Mouse (Mus musculus): ENCODE measurements around the gene Mtmr4. TPM values are rescaled to one million over a fixed set of nuclear protein-coding genes. Genes with fewer than 3 reads are reported as not detected.

Gene Mtmr4
- 14.3 and 17.7 TPM in 2 replicates for polyA plus RNA-seq (2014; fragmentation: Nextera tagmentation; extraction: Ambion mirVana)

DNA sequence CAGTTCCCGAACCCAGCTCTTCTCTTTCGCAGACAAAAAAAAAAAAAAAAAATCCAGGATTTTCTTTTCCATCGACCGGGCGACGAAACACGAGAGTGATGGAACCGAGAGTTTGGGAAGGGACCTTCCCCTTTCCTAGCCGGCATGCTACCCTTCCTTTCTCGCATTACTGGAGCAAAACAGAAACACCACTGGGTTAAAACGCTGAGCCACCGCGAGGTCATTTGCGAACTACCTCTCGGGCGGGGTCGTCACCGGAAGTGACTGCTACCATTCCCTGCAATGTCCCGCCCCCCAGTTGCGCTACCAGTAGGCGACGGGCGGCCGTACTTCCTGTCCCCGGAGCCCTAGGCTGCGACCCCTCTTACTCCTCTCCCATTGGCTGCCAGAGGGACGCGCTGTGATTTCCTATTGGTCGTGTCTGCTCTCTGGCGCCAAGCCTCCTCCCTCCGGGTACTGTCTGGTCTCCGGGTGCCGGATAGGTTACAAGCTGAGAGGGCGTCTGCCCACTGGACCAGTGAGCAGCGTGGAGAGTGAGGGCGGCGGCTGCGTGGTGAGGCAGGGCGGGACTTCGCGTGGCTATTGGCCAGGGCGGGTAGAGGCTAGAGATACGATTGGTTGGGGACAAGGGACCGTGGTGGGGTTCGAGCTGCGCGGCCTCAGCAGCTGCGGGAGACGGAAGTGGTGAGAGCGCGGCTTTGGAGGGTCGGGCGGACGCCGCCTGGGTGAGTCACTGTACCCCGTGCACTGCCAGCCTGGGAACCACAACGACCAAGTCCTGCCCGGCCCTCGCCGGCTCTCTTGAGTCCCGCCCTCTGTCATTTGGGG lies at the start of gene Mtmr4:
TSS of gene Mtmr4 (plus strand) at position 637 of the 828 bp plus-strand sequence.
- peaks cover 12% of the 10 kb centered on the region for H3K36me3 ChIP-seq (ENCODE audit: control insufficient read depth, insufficient read depth, low read length)
- H3K4me3 ChIP-seq (ENCODE audit: control insufficient read depth in 1 of 2, insufficient read depth in 1 of 2, low read depth in 1 of 2, low read length in 2 of 2): peak within 1 kb of the TSS; percentile 86 to 92
- H3K4me2 ChIP-seq (ENCODE audit: low read length): peak within 1 kb of the TSS; percentile 87
- peak within 1 kb of the TSS; percentile 94 for H3K9ac ChIP-seq (ENCODE audit: low read length)
- H3K27ac ChIP-seq (replicated peaks in 1 of 2; ENCODE audit: control insufficient read depth in 1 of 2, insufficient read depth in 1 of 2, low read depth in 2 of 2, low read length in 2 of 2): peak within 1 kb of the TSS; percentile 95 to 96
- no peaks in the 10 kb centered on the region for H3K27me3 ChIP-seq (ENCODE audit: control insufficient read depth, insufficient read depth, low read length)
- no peaks in the 10 kb centered on the region for H3K9me3 ChIP-seq (ENCODE audit: control insufficient read depth, low read length)
- H3K4me1 ChIP-seq (ENCODE audit: control insufficient read depth in 2 of 2, insufficient read depth in 2 of 2, low read length in 2 of 2): peaks cover 23 to 42% of the 10 kb centered on the region in 2 experiments
- peak; percentile 98 for ATAC-seq (ENCODE audit: insufficient number of reproducible peaks, insufficient read depth, low FRiP score, low read depth)
- under 1% methylated on average over 54 of the region's 61 CpGs for WGBS

DNA sequence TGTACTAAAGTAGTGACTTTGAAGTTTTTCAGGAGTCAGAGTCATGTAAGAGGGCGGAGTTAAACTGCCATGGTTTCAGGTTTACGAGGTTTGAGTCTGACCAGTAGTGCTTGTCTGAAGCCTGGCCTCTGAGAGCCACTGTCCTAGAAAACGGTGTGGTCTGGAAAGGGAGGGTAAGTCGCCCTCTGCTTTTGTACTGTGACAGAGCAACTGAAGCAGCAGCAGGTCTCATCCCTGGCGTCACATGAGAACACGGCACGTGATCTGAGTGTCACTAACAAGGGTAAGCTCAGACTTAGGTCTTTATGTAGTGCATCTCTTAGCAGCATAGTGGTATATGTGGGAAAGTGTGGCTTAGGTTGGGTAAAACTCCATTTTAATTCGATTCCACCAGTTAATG lies 49.7 kb upstream of the Mtmr4 start:
- H3K9ac ChIP-seq (ENCODE audit: low read length): no peak overlapping the region
- ATAC-seq (ENCODE audit: insufficient number of reproducible peaks, insufficient read depth, low FRiP score, low read depth): no peak
- peaks cover 0 to 3% of the 10 kb centered on the region in 2 experiments; a peak in 1 of 4 replicates for H3K4me1 ChIP-seq (ENCODE audit: control insufficient read depth in 2 of 2, insufficient read depth in 2 of 2, low read length in 2 of 2)
- no peaks in the 10 kb centered on the region for H3K27me3 ChIP-seq (ENCODE audit: control insufficient read depth, insufficient read depth, low read length)
- H3K9me3 ChIP-seq (ENCODE audit: control insufficient read depth, low read length): no peaks in the 10 kb centered on the region
- 39% methylated on average over 8 of the region's 8 CpGs for WGBS
- H3K4me3 ChIP-seq (ENCODE audit: control insufficient read depth in 1 of 2, insufficient read depth in 1 of 2, low read depth in 1 of 2, low read length in 2 of 2): no peak overlapping the region
- no peak overlapping the region for H3K27ac ChIP-seq (replicated peaks in 1 of 2; ENCODE audit: control insufficient read depth in 1 of 2, insufficient read depth in 1 of 2, low read depth in 2 of 2, low read length in 2 of 2)
- no peak overlapping the region for H3K4me2 ChIP-seq (ENCODE audit: low read length)
- H3K36me3 ChIP-seq (ENCODE audit: control insufficient read depth, insufficient read depth, low read length): no peaks in the 10 kb centered on the region

DNA sequence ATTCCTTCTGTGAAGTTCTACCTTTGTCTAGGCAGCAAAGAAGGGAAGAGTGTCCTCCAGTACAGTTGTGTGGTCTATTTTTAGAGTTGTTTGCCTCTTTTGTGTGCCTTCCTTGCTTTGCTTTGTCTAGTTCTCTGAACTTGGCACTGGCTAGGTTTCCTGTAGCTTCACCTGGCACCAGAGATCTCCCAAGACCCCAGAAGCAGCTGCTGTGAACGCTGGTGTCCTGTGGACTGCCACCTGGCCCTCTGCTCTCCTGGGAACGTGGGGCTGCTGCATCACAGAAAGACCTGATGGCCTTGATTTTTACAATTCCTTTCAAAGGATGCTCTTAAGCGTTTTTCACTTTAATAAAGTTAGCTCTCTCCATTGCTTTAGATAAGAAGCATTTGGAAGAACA lies 49.1 kb upstream of the Mtmr4 start:
- Histone ChIP-seq H3K4me2 (ENCODE audit: low read length) (no peak overlapping the region), H3K4me1 (ENCODE audit: control insufficient read depth in 2 of 2, insufficient read depth in 2 of 2, low read length in 2 of 2) (peaks cover 0 to 3% of the 10 kb centered on the region in 2 experiments; a peak in 1 of 4 replicates), H3K27ac (replicated peaks in 1 of 2; ENCODE audit: control insufficient read depth in 1 of 2, insufficient read depth in 1 of 2, low read depth in 2 of 2, low read length in 2 of 2) (no peak overlapping the region), H3K4me3 (ENCODE audit: control insufficient read depth in 1 of 2, insufficient read depth in 1 of 2, low read depth in 1 of 2, low read length in 2 of 2) (no peak overlapping the region), H3K9me3 (ENCODE audit: control insufficient read depth, low read length) (no peaks in the 10 kb centered on the region), H3K36me3 (ENCODE audit: control insufficient read depth, insufficient read depth, low read length) (no peaks in the 10 kb centered on the region), H3K9ac (ENCODE audit: low read length) (no peak overlapping the region), H3K27me3 (ENCODE audit: control insufficient read depth, insufficient read depth, low read length) (no peaks in the 10 kb centered on the region)
- WGBS: 52% methylated on average over 3 of the region's 3 CpGs
- ATAC-seq (ENCODE audit: insufficient number of reproducible peaks, insufficient read depth, low FRiP score, low read depth): no peak

DNA sequence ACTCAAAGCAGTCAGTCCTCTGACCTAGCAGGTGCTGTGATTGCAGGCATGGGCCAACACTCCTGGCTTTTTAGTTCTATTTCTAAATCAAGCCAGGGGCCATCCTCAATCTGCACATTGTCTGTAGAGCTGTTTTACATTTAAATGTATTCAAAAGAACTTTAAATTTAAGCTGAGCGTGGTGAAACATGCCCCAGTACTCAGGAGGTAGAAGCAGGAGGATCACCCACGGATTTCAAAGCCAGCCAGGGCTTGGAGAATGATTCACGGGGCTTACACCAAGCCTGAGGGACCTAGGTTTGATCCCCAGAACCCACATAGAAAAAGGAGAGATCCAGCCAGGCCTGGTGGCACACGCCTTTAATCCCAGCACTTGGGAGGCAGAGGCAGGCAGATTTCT lies 38.6 kb upstream of the Mtmr4 start:
- ATAC-seq (ENCODE audit: insufficient number of reproducible peaks, insufficient read depth, low FRiP score, low read depth): no peak
- Histone ChIP-seq H3K4me3 (ENCODE audit: control insufficient read depth in 1 of 2, insufficient read depth in 1 of 2, low read depth in 1 of 2, low read length in 2 of 2) (no peak overlapping the region), H3K27ac (replicated peaks in 1 of 2; ENCODE audit: control insufficient read depth in 1 of 2, insufficient read depth in 1 of 2, low read depth in 2 of 2, low read length in 2 of 2) (no peak overlapping the region), H3K36me3 (ENCODE audit: control insufficient read depth, insufficient read depth, low read length) (no peaks in the 10 kb centered on the region), H3K4me1 (ENCODE audit: control insufficient read depth in 2 of 2, insufficient read depth in 2 of 2, low read length in 2 of 2) (peaks cover 8 to 17% of the 10 kb centered on the region in 2 experiments; a peak in 3 of 4 replicates), H3K9me3 (ENCODE audit: control insufficient read depth, low read length) (no peaks in the 10 kb centered on the region), H3K4me2 (ENCODE audit: low read length) (no peak overlapping the region), H3K9ac (ENCODE audit: low read length) (no peak overlapping the region), H3K27me3 (ENCODE audit: control insufficient read depth, insufficient read depth, low read length) (no peaks in the 10 kb centered on the region)
- WGBS: 83% methylated on average over 4 of the region's 4 CpGs

DNA sequence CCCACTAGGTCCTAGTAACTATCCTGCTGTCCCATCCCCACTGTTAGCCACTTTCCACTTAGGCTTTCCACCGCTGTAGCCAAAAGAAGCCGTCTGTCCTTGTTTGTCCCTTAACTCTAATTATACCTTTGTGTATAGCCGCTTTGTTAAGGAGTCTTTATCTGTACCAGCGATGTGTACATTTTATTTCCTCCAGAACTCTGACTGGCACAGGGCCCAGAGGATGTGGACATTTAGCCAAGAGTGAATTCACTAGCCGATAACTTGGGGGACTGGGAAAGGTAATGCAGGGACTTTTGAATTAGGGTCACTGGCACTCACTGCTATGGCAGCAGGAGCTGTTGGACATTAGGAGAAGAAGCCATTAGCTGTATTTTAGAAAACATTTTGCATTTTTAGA lies 37.6 kb upstream of the Mtmr4 start:
- Histone ChIP-seq H3K36me3 (ENCODE audit: control insufficient read depth, insufficient read depth, low read length) (no peaks in the 10 kb centered on the region), H3K4me3 (ENCODE audit: control insufficient read depth in 1 of 2, insufficient read depth in 1 of 2, low read depth in 1 of 2, low read length in 2 of 2) (no peak overlapping the region), H3K4me2 (ENCODE audit: low read length) (peak overlapping the region; percentile 37), H3K4me1 (ENCODE audit: control insufficient read depth in 2 of 2, insufficient read depth in 2 of 2, low read length in 2 of 2) (peaks cover 8 to 17% of the 10 kb centered on the region in 2 experiments; a peak in 3 of 4 replicates), H3K27me3 (ENCODE audit: control insufficient read depth, insufficient read depth, low read length) (no peaks in the 10 kb centered on the region), H3K27ac (replicated peaks in 1 of 2; ENCODE audit: control insufficient read depth in 1 of 2, insufficient read depth in 1 of 2, low read depth in 2 of 2, low read length in 2 of 2) (peak overlapping the region; percentile 52 to 72; a peak in 3 of 4 replicates), H3K9ac (ENCODE audit: low read length) (no peak overlapping the region), H3K9me3 (ENCODE audit: control insufficient read depth, low read length) (no peaks in the 10 kb centered on the region)
- WGBS: 8% methylated on average over 5 of the region's 5 CpGs
- no peak for ATAC-seq (ENCODE audit: insufficient number of reproducible peaks, insufficient read depth, low FRiP score, low read depth)

DNA sequence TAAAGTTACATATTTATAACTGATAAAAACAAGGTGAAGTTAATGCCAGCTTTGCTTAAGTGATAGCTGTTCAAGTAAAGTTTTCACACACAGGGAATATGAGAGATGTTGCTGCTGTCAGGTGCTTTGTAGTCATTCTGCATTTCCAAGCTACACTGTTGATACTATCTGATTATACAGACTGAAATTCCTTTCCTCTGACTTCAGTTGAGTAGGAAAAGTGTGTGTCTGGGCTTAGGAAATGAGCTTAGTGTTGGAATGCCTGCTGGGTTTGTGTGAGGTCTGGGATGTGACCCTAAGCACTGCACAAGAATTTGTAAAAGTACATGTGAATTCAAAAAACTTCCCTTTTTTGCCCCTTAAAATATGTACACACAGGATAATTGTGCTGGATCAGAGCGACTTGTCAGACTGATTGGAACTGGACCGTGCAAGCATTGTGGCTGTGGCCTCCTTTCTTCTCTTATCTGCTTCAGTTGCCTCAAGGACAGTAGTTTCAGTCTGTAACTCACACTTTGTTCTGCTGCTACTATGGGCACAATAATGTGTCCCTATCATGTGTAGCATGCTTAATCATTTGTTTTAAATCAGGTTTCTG lies 36.8 kb upstream of the Mtmr4 start:
- Histone ChIP-seq H3K4me2 (ENCODE audit: low read length) (0 out of 2 replicates have a peak overlapping the region, but pooled peaks have one; percentile 37), H3K27ac (replicated peaks in 1 of 2; ENCODE audit: control insufficient read depth in 1 of 2, insufficient read depth in 1 of 2, low read depth in 2 of 2, low read length in 2 of 2) (peak overlapping the region; percentile 59 to 72), H3K4me3 (ENCODE audit: control insufficient read depth in 1 of 2, insufficient read depth in 1 of 2, low read depth in 1 of 2, low read length in 2 of 2) (no peak overlapping the region), H3K9me3 (ENCODE audit: control insufficient read depth, low read length) (no peaks in the 10 kb centered on the region), H3K36me3 (ENCODE audit: control insufficient read depth, insufficient read depth, low read length) (no peaks in the 10 kb centered on the region), H3K27me3 (ENCODE audit: control insufficient read depth, insufficient read depth, low read length) (no peaks in the 10 kb centered on the region), H3K9ac (ENCODE audit: low read length) (no peak overlapping the region; the same call in 1 of the 2 replicates), H3K4me1 (ENCODE audit: control insufficient read depth in 2 of 2, insufficient read depth in 2 of 2, low read length in 2 of 2) (peaks cover 8 to 17% of the 10 kb centered on the region in 2 experiments; a peak in 3 of 4 replicates)
- no peak for ATAC-seq (ENCODE audit: insufficient number of reproducible peaks, insufficient read depth, low FRiP score, low read depth)
- 12% methylated on average over 2 of the region's 2 CpGs for WGBS

DNA sequence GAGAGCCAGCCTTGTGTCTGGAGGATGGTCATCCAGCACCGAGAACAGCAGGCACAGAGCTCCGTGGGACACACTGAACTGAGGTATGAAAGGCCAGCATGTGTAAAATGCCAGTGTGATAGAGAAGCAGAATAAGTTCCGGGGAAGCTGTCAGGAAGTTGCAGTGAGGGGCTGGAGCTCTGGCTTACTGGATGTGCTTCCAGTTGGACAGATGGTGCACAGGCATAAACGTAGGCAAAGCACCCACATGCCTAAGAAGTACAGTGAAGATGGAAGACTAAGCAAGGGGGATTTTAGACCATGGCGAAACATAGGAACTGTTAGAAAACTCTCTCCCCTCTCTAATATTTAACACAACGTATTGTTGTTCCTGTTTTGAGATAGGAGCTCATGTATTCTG lies 30.8 kb upstream of the Mtmr4 start:
- Histone ChIP-seq H3K4me1 (ENCODE audit: control insufficient read depth in 2 of 2, insufficient read depth in 2 of 2, low read length in 2 of 2) (peaks cover 4 to 9% of the 10 kb centered on the region in 2 experiments; a peak in 2 of 4 replicates), H3K4me2 (ENCODE audit: low read length) (no peak overlapping the region), H3K4me3 (ENCODE audit: control insufficient read depth in 1 of 2, insufficient read depth in 1 of 2, low read depth in 1 of 2, low read length in 2 of 2) (no peak overlapping the region), H3K36me3 (ENCODE audit: control insufficient read depth, insufficient read depth, low read length) (no peaks in the 10 kb centered on the region), H3K9me3 (ENCODE audit: control insufficient read depth, low read length) (no peaks in the 10 kb centered on the region), H3K27me3 (ENCODE audit: control insufficient read depth, insufficient read depth, low read length) (no peaks in the 10 kb centered on the region), H3K9ac (ENCODE audit: low read length) (no peak overlapping the region), H3K27ac (replicated peaks in 1 of 2; ENCODE audit: control insufficient read depth in 1 of 2, insufficient read depth in 1 of 2, low read depth in 2 of 2, low read length in 2 of 2) (no peak overlapping the region)
- no peak for ATAC-seq (ENCODE audit: insufficient number of reproducible peaks, insufficient read depth, low FRiP score, low read depth)
- 37% methylated on average over 6 of the region's 6 CpGs for WGBS

Measured in heart, embryonic 14.5 days (tissue).